Mouse (Mus musculus) liver, embryonic 12.5 days (tissue): ENCODE results near the gene Prkch. TPM values are rescaled to one million over a fixed set of nuclear protein-coding genes. Genes with fewer than 3 reads are reported as not detected.

Source experiments
- ATAC-seq: fragments of 200-750 bp; cut with Nextera tagmentation; 2 replicates; pipeline ENCODE4 v1.8.0; 2017; ENCODE audit warnings: moderate number of reproducible peaks, mild to moderate bottlenecking, moderate library complexity
- H3K27ac ChIP-seq: fragments of 300-500 bp; sonication (generic); 2 replicates; pipeline ENCODE4 v1.5.1; 2016; ENCODE audit warnings: mild to moderate bottlenecking
- H3K27me3 ChIP-seq: fragments of 300-500 bp; sonication (generic); replicated peaks from 2 replicates; pipeline ENCODE4 v1.6.1; 2016; ENCODE audit warnings: mild to moderate bottlenecking, moderate library complexity
- H3K36me3 ChIP-seq: fragments of 300-500 bp; sonication (generic); 2 replicates; pipeline ENCODE4 v1.6.1; 2016; ENCODE audit warnings: mild to moderate bottlenecking, moderate library complexity
- H3K4me1 ChIP-seq: fragments of 300-500 bp; sonication (generic); 2 replicates; pipeline ENCODE4 v1.6.1; 2016
- H3K4me2 ChIP-seq: fragments of 300-500 bp; sonication (generic); 2 replicates; pipeline ENCODE4 v1.6.1; 2016; ENCODE audit warnings: mild to moderate bottlenecking, moderate library complexity
- H3K4me3 ChIP-seq: fragments of 300-500 bp; sonication (generic); 2 replicates; pipeline ENCODE4 v1.5.1; 2016; ENCODE audit warnings: mild to moderate bottlenecking, moderate library complexity
- H3K9ac ChIP-seq: fragments of 300-500 bp; sonication (generic); 2 replicates; pipeline ENCODE4 v1.6.1; 2016; ENCODE audit warnings: mild to moderate bottlenecking, moderate library complexity
- H3K9me3 ChIP-seq: fragments of 300-500 bp; sonication (generic); replicated peaks from 2 replicates; pipeline ENCODE4 v1.6.1; 2016; ENCODE audit warnings: mild to moderate bottlenecking, moderate library complexity
- WGBS: fragments of 180-500 bp; shearing (Covaris S2); methylation state at CpG from one replicate; pipeline ENCODE4 v1.1.7; 2016; ENCODE audit not compliant: insufficient replicate concordance; 5-methylcytosine and 5-hydroxymethylcytosine counted together
- polyA plus RNA-seq: library from polyadenylated mRNA; unstranded; fragments of >200 nt; fragmentation: Nextera tagmentation; extraction: Ambion mirVana; gene quantifications from 2 replicates; pipeline ENCODE4 v1.2.1, GENCODE M21; 2016

Gene Prkch
- polyA plus RNA-seq, 1 experiment from 2014 or later = 4.8 TPM

DNA sequence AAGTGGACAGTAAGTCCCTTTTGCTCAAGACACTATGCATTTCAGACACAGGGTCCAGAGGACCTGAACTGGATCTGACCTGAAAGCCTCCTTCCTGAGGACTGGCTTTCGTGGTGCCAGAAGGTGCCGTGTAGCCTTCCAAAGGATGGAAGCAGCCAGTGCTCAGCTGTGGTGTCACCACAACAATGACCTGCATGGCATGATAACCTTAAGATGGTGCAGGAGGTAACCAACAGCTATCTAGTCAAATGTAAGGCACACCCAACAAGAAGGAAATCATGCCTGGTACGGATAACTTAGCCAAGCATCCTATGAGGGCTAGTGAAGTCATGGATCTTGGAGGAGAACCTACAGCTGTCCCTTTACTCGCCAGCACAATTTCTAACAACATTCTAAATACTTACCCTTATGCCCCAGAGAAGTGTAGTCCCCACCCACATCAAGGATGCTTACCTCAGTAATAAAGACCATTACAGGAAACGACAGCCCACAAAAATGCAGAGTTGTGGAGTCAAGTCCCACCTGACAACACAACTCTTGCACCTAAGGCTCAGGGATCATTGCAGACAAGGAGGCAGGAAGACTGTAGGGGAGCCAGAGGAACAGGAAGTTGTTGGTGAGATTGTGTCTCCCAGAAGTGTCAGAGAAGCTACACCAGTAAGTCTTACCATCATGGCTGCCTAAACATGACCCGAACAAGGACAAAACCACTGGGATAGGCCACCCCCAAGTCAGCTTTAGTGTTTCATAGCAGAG is 40.9 kb downstream of the Prkch start:
- WGBS = 70% methylated on average over 6 of the region's 6 CpGs
- no peaks in the 10 kb centered on the region for H3K36me3 ChIP-seq
- H3K27ac ChIP-seq = no peak overlapping the region
- H3K4me1 ChIP-seq = no peaks in the 10 kb centered on the region
- ATAC-seq = no peak
- no peak overlapping the region for H3K9ac ChIP-seq
- no peaks in the 10 kb centered on the region for H3K27me3 ChIP-seq
- no peak overlapping the region for H3K4me2 ChIP-seq
- no peak overlapping the region for H3K4me3 ChIP-seq
- H3K9me3 ChIP-seq = no peaks in the 10 kb centered on the region

DNA sequence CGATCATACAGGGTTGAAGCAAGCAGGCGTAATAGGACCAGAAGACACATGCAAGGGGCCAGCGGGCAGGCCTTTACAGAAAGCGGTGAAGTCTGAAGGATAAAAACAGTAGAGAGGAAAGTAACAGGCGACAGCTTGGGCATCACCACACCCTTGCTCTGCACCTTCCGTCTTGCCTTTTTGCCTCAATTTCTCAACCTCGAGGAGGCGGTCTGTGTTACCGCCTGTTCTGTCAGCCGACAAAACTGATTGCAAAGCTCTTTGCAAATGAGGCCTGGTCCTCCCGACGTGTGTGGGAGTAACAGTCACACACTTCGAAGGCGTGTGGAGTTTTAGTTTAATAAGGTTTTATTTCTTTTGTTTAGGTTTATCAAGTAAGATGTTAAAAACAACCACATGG is 43.3 kb downstream of the Prkch start:
- Histone ChIP-seq H3K9me3 (no peaks in the 10 kb centered on the region), H3K36me3 (no peaks in the 10 kb centered on the region), H3K9ac (no peak overlapping the region), H3K27ac (no peak overlapping the region), H3K27me3 (no peaks in the 10 kb centered on the region), H3K4me2 (no peak overlapping the region), H3K4me3 (no peak overlapping the region), H3K4me1 (peaks cover 3% of the 10 kb centered on the region; the same call in 1 of the 2 replicates)
- no peak for ATAC-seq
- WGBS = 78% methylated on average over 14 of the region's 14 CpGs

DNA sequence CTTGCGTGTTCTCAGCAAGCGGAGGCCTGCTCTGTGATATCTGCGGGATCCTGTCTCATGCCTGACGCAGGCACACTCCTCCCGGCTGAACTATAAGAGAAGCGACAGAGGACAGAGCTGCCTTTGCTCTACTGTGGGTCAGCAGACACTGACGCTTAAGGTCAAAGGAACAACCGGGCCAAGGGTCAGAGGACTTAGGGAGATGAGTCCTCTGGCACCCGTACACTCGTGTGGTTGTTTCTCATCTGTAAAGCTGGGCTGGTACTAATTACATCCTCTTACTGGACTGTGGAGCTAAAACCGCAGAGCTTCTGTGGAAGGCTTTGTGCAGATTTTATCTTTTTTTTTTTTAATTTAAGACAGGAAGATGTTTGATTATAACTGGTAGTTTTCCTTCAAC is 46.0 kb downstream of the Prkch start:
- H3K4me2 ChIP-seq = no peak overlapping the region
- H3K4me1 ChIP-seq = peaks cover 5% of the 10 kb centered on the region; the same call in 1 of the 2 replicates
- H3K4me3 ChIP-seq = no peak overlapping the region
- H3K9ac ChIP-seq = no peak overlapping the region
- no peaks in the 10 kb centered on the region for H3K9me3 ChIP-seq
- no peak overlapping the region for H3K27ac ChIP-seq
- no peak for ATAC-seq
- H3K36me3 ChIP-seq = no peaks in the 10 kb centered on the region
- 64% methylated on average over 11 of the region's 11 CpGs for WGBS
- H3K27me3 ChIP-seq = no peaks in the 10 kb centered on the region

DNA sequence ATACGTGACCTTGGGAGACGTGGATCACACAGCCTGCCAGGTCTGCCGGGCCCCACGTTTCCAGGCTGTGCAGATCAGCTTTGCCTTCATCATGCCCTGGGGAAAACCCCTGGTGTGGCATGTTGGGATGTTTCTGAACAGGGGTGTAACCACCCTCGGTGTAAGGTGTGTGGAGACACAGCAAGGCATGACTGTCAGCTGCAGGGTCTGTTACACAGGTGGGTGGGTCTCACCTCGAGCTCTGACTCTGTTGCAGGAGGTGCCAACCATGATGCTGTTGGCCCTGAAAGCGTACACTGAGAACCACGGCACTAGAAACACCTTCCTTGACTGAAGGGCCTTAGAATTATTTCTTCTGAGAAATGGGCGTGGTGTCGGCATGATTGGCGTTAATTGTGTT is 46.6 kb downstream of the Prkch start:
- no peaks in the 10 kb centered on the region for H3K36me3 ChIP-seq
- no peak overlapping the region for H3K4me2 ChIP-seq
- WGBS = 68% methylated on average over 11 of the region's 11 CpGs
- H3K4me1 ChIP-seq = peaks cover 5% of the 10 kb centered on the region; the same call in 1 of the 2 replicates
- H3K9ac ChIP-seq = no peak overlapping the region
- H3K4me3 ChIP-seq = no peak overlapping the region
- H3K27ac ChIP-seq = no peak overlapping the region
- no peaks in the 10 kb centered on the region for H3K9me3 ChIP-seq
- ATAC-seq = no peak
- no peaks in the 10 kb centered on the region for H3K27me3 ChIP-seq

DNA sequence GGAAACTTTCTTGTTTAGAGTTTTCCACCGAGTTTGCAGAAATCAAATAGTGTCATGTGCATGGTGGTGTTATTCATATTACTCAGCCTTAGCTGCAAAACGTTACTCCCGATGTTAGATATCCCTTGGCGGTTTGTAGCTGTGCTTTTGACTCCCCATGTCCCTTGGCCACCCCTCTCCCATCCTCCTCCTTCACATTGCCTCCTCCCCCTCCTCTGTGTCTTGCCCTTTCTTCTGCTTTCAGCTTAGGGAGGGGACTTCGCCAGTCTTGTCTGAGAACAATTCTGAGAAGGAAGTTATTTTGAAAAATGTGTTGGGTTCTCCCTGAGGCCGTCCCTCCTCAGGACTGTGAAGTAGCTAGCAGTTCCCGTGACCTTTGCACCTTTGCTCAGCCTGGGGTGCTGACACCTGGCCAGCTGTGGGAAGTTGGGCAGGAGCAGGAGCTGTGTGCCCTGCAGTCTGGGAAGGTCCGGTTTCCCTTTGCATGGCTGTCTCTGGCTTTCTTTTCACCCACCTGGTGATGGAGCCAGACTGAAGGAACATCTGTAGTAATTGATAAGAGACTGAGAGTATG is 48.2 kb downstream of the Prkch start:
- H3K27me3 ChIP-seq = no peaks in the 10 kb centered on the region
- 16% methylated on average over 8 of the region's 8 CpGs for WGBS
- no peak for ATAC-seq

DNA sequence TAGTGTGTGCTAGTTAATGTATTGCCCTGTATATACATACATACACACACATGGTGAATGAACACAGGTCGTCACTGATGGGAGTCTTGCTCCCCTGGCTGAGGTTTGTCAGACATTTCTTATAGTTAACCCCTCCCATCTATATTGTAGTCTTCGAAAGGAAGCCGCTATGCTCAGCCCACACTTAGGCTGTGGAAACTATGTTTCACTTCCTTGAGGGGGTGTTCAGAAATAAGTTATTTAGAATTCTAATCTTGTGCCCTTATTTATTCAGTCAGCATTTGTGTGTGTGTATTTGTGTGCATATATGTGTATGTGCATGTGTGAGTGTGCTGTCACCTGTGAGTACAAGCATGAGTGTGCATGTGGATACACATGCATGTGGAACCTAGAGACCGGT is 49.1 kb downstream of the Prkch start:
- ATAC-seq = no peak
- WGBS = 67% methylated on average over 4 of the region's 4 CpGs
- Histone ChIP-seq H3K27ac (no peak overlapping the region), H3K4me3 (no peak overlapping the region), H3K36me3 (no peaks in the 10 kb centered on the region), H3K4me1 (peaks cover 5% of the 10 kb centered on the region; the same call in 1 of the 2 replicates), H3K9ac (no peak overlapping the region), H3K4me2 (no peak overlapping the region), H3K27me3 (no peaks in the 10 kb centered on the region), H3K9me3 (no peaks in the 10 kb centered on the region)

More for the DNA sequence above, 48.2 kb downstream of the Prkch start:
- H3K4me2 ChIP-seq = no peak overlapping the region
- H3K9me3 ChIP-seq = no peaks in the 10 kb centered on the region
- H3K9ac ChIP-seq = no peak overlapping the region
- no peak overlapping the region for H3K27ac ChIP-seq
- no peaks in the 10 kb centered on the region for H3K36me3 ChIP-seq
- H3K4me3 ChIP-seq = no peak overlapping the region
- H3K4me1 ChIP-seq = peaks cover 5% of the 10 kb centered on the region; the same call in 1 of the 2 replicates

DNA sequence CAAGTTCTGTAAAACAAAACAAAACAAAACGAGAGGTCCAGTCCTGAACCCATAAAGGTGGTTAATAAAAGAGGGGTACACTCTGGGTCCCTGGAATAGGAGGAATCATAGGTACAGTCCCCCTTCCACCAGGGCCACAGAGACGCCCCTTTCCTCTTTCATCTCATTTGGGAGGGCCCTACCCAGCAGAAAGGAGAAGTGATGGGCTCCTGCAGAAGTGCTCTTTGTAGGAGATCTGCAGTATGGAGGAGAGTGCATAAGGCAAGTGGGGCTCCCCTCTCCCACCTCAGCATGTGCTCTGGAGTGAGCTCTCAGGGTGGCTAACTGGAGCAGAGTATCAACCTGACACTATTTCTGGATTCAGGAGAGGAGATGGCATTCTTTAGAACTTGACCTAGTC is 55.0 kb downstream of the Prkch start:
- 37% methylated on average over 2 of the region's 2 CpGs for WGBS
- no peak overlapping the region for H3K9ac ChIP-seq

DNA sequence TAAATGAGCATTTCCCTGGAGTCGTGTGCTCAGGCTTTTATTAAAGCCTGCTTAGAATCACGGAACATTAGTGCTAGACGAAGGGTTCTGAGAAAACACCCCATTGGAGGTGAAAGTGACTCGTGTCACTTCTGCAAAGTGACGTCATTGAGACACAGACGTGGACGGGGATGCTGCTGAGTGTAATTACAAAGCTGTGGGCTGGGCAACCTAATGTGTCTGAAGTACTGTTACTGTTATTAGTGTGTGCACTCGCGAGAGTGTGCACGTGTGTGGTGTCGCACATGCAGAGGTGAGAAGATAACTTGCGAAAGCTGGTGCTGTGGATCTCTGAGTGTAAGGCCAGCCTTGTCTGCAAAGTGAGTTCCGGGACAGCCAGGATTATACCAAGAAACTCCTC is 56.6 kb downstream of the Prkch start:
- Histone ChIP-seq H3K9me3 (no peaks in the 10 kb centered on the region), H3K27ac (no peak overlapping the region), H3K27me3 (no peaks in the 10 kb centered on the region), H3K36me3 (no peaks in the 10 kb centered on the region), H3K4me1 (no peaks in the 10 kb centered on the region), H3K9ac (no peak overlapping the region), H3K4me2 (no peak overlapping the region), H3K4me3 (no peak overlapping the region)
- WGBS = 72% methylated on average over 13 of the region's 13 CpGs
- ATAC-seq = no peak

More for the DNA sequence above, 55.0 kb downstream of the Prkch start:
- H3K4me1 ChIP-seq = no peaks in the 10 kb centered on the region
- no peak for ATAC-seq
- no peaks in the 10 kb centered on the region for H3K27me3 ChIP-seq
- H3K36me3 ChIP-seq = no peaks in the 10 kb centered on the region
- no peak overlapping the region for H3K4me2 ChIP-seq
- no peak overlapping the region for H3K4me3 ChIP-seq
- H3K9me3 ChIP-seq = no peaks in the 10 kb centered on the region
- H3K27ac ChIP-seq = no peak overlapping the region

DNA sequence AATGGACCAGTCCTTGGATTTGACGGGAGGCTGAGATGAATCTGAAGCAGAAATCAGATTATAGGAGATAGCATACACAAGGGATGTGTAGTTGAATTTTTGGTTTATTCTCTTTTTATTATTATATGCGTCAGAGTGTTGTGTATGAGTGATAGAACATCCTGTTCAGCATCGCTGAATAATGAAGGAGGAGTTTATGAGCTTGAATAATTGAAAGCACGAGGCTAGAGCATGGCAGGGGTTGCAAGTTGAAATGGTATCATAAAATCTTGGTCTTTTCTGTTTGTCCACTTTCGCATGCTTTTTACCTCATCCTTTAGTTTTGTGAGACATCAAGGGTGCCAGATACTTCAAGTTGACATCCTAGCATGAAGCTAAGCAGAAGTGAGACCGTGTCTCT is 60.6 kb downstream of the Prkch start:
- Histone ChIP-seq H3K4me2 (no peak overlapping the region), H3K36me3 (no peaks in the 10 kb centered on the region), H3K4me3 (no peak overlapping the region), H3K4me1 (no peaks in the 10 kb centered on the region), H3K9ac (no peak overlapping the region), H3K27me3 (no peaks in the 10 kb centered on the region), H3K9me3 (no peaks in the 10 kb centered on the region), H3K27ac (no peak overlapping the region)
- 77% methylated on average over 6 of the region's 6 CpGs for WGBS
- no peak for ATAC-seq

DNA sequence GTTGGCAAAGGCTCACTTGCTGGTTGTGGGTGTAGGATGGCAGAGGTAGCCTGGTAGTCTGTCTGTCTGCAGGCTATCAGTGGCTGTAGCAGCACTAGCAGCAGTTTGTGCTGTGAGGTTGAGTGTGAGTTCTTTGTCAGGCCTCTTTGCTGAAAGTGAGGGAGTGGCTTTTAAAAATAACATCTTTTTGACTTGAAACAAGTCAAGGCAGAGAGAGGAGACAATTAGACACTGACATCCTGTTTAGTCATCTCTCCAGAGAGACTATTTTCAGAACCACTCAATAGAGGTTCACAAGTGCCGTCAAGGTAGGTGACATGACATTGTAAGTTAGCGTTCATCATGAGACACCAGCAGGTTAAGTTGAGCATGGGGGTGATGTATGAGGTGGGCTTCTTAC is 63.1 kb downstream of the Prkch start:
- WGBS = 68% methylated on average over 2 of the region's 2 CpGs
- H3K27ac ChIP-seq = no peak overlapping the region
- H3K4me3 ChIP-seq = no peak overlapping the region
- no peaks in the 10 kb centered on the region for H3K9me3 ChIP-seq
- H3K9ac ChIP-seq = no peak overlapping the region
- no peaks in the 10 kb centered on the region for H3K27me3 ChIP-seq
- no peaks in the 10 kb centered on the region for H3K36me3 ChIP-seq
- H3K4me2 ChIP-seq = no peak overlapping the region
- no peak for ATAC-seq
- H3K4me1 ChIP-seq = no peaks in the 10 kb centered on the region

DNA sequence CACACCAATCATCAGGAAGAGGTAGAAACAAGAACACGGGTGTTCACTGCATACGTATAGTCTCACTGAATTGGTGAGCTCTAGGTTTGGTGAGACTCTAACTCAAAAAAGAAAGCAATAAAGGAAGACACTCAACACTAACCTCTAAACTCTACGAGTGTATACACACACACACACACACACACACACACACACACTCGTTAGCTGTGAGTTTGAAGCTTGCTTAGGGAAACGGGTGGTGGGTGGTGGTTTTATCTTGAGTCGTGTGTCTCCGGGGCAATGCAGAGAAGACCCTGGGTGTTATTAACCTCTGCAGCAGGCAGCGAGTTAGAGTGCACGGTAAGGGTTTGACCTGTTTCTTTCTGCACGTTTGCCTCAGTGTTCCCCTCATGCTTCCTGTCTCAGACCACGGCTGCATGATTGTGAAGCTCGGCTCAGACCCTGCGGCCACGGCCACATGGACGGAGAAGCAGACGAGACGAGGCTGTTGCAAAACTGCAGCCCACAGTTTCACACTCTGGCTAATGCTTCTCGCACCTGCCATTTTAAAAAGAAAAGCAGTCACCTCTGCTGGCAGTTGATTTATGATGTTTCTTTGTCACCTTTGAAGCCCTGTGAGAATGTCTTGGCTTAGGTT is 72.1 kb downstream of the Prkch start:
- WGBS = 22% methylated on average over 18 of the region's 18 CpGs
- peaks cover 4% of the 10 kb centered on the region; the same call in 1 of the 2 replicates for H3K4me1 ChIP-seq
- no peaks in the 10 kb centered on the region for H3K36me3 ChIP-seq
- H3K4me2 ChIP-seq = peak overlapping the region; percentile 28
- no peak overlapping the region for H3K27ac ChIP-seq
- no peak overlapping the region for H3K9ac ChIP-seq
- H3K4me3 ChIP-seq = no peak overlapping the region
- no peaks in the 10 kb centered on the region for H3K9me3 ChIP-seq
- H3K27me3 ChIP-seq = no peaks in the 10 kb centered on the region
- no peak for ATAC-seq

DNA sequence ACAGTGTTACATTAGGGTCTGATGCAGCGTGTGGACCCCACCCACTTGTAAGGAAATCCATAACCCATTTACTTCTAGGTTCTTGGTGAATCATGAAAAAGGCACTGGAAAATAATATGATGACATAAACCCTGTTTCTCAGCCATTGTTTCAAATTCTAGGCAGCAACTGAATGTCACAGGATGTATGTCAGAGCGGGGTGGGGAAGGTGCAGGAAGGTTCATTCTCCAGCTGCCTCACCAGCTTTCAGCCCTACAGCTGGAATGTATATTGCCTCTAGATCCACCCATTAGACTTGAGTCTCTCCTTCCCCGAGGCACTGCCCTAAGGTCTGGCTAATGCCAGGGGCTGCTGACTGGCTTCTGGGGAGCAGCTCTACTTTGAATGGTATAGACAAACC is 78.8 kb downstream of the Prkch start:
- Histone ChIP-seq H3K4me1 (no peaks in the 10 kb centered on the region), H3K27me3 (no peaks in the 10 kb centered on the region), H3K27ac (no peak overlapping the region), H3K36me3 (no peaks in the 10 kb centered on the region), H3K4me2 (no peak overlapping the region), H3K9me3 (no peaks in the 10 kb centered on the region), H3K4me3 (no peak overlapping the region), H3K9ac (no peak overlapping the region)
- 62% methylated on average over 3 of the region's 3 CpGs for WGBS
- ATAC-seq = no peak
